Comparison of ENCODE assay signal across 15 mouse cellular contexts in the genomic region with DNA sequence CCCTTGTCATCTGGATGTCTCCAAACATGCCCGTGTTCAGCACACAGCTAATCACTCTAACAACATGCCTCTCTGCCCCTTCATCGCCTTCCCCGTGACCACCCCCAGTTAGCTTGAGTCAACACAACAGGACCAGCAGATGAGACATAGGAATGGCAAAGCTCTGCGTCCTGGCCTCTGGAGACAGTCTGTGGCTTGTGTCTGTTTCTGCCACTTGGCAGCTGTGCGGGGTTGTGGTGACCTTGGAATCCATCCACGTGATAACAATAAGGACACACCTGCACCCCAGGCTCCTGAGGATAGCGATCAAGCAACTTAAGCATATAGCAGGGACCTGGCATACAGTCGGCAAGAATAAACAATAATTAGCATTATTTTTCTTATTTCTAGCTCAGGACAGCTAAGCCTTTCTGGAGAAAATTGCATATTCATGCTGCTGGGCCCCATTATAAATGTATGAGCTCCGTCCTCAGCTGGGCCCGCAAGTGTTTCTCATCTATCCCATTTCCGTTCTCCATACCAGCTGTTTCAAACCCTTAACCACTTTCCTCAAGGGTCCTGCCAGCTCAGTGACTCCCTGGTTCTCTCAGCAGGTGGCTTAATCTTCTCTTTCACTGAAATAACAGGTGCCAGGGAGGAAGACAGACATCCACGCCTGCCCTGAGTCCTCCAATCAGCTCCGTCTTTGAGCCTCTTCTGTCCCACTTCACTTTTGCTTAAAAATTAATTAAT. TPM values are rescaled to one million over a fixed set of nuclear protein-coding genes. Genes with fewer than 3 reads are reported as not detected.
DNase-seq lines count a peak whose midpoint lies in the region; ATAC-seq and TF ChIP-seq lines count a peak whose summit lies in the region.
"Had no signal": no experiment of that assay in that cellular context is flagged by ENCODE, and none has a peak within 500 bp of the region (broad histone marks: within the 10 kb centered on the region; RNA-seq: fewer than 3 reads in every experiment).

No protein-coding gene starts in this region.

- no peaks in the 10 kb centered on the region for H3K36me3 ChIP-seq in forebrain, postnatal 0 days (ENCODE audit: insufficient read depth)
- H3K36me3 ChIP-seq in midbrain, embryonic 14.5 days (ENCODE audit: control insufficient read depth, insufficient read depth, low read length): no peaks in the 10 kb centered on the region
- no peaks in the 10 kb centered on the region for H3K36me3 ChIP-seq in kidney, adult 2 months (ENCODE audit: control insufficient read depth, insufficient read depth, low read length)
- no peaks in the 10 kb centered on the region for H3K36me3 ChIP-seq in intestine, embryonic 16.5 days (ENCODE audit: control insufficient read depth, insufficient read depth, low read length)
- H3K36me3 ChIP-seq: G1E; lung, embryonic 15.5 days; stomach, embryonic 15.5 days had no signal

- no peaks in the 10 kb centered on the region for H3K9me3 ChIP-seq in forebrain, postnatal 0 days (ENCODE audit: low read length)
- H3K9me3 ChIP-seq in midbrain, embryonic 14.5 days (ENCODE audit: control insufficient read depth, low read length): no peaks in the 10 kb centered on the region
- H3K9me3 ChIP-seq in intestine, embryonic 16.5 days (ENCODE audit: control insufficient read depth, low read length): no peaks in the 10 kb centered on the region
- H3K9me3 ChIP-seq: lung, embryonic 15.5 days; stomach, embryonic 15.5 days had no signal

- WGBS in forebrain, postnatal 0 days: 52% methylated on average over 13 of the region's 13 CpGs
- WGBS in midbrain, embryonic 14.5 days: 32% methylated on average over 13 of the region's 13 CpGs
- 87% methylated on average over 13 of the region's 13 CpGs for WGBS in kidney, adult 2 months
- WGBS in intestine, embryonic 16.5 days: 80% methylated on average over 13 of the region's 13 CpGs

- H3K4me3 ChIP-seq in forebrain, postnatal 0 days (ENCODE audit: low read depth, low read length): no peak overlapping the region
- H3K4me3 ChIP-seq in midbrain, embryonic 14.5 days (replicated peaks; ENCODE audit: low read depth, low read length): no peak overlapping the region
- no peak overlapping the region for H3K4me3 ChIP-seq in kidney, adult 2 months (ENCODE audit: insufficient read depth, low read depth, low read length)
- H3K4me3 ChIP-seq in intestine, embryonic 16.5 days (ENCODE audit: low read length): no peak overlapping the region
- H3K4me3 ChIP-seq: lung, embryonic 15.5 days; stomach, embryonic 15.5 days had no signal

- no peak for TF ChIP-seq POLR2A in kidney, adult 2 months (IDR thresholded peaks at IDR 0.05; ENCODE audit: low read depth, low read length)

- no peaks in the 10 kb centered on the region for H3K4me1 ChIP-seq in forebrain, postnatal 0 days (ENCODE audit: insufficient read depth)
- 0 out of 2 replicates have a peak, but pooled peaks cover 3% of the 10 kb centered on the region for H3K4me1 ChIP-seq in midbrain, embryonic 14.5 days (ENCODE audit: control insufficient read depth, insufficient read depth, low read length)
- H3K4me1 ChIP-seq in kidney, adult 2 months (ENCODE audit: control insufficient read depth, insufficient read depth, low read length): no peaks in the 10 kb centered on the region
- H3K4me1 ChIP-seq in intestine, embryonic 16.5 days (ENCODE audit: control insufficient read depth, insufficient read depth, low read length): no peaks in the 10 kb centered on the region
- H3K4me1 ChIP-seq: lung, embryonic 15.5 days; stomach, embryonic 15.5 days had no signal

- no peak overlapping the region for H3K4me2 ChIP-seq in forebrain, postnatal 0 days (ENCODE audit: low read depth)
- H3K4me2 ChIP-seq in midbrain, embryonic 14.5 days (ENCODE audit: low read length): no peak overlapping the region
- H3K4me2 ChIP-seq in intestine, embryonic 16.5 days (ENCODE audit: low read depth, low read length): no peak overlapping the region
- H3K4me2 ChIP-seq: lung, embryonic 15.5 days; stomach, embryonic 15.5 days had no signal

- no peak overlapping the region for H3K9ac ChIP-seq in forebrain, postnatal 0 days
- H3K9ac ChIP-seq in midbrain, embryonic 14.5 days (replicated peaks; ENCODE audit: low read length): no peak overlapping the region
- H3K9ac ChIP-seq in intestine, embryonic 16.5 days (ENCODE audit: low read depth, low read length): no peak overlapping the region
- H3K9ac ChIP-seq: lung, embryonic 15.5 days; stomach, embryonic 15.5 days had no signal

- no peak for TF ChIP-seq CTCF in forebrain, postnatal 0 days (IDR thresholded peaks at IDR 0.05; ENCODE audit: low read depth)
- TF ChIP-seq CTCF in kidney, adult 2 months (conservative IDR thresholded peaks at IDR 0.05; ENCODE audit: insufficient read depth, insufficient read length, low read depth, low read length): no peak

- ATAC-seq in forebrain, postnatal 0 days: no peak
- ATAC-seq in midbrain, embryonic 14.5 days (ENCODE audit: low FRiP score, low TSS enrichment): peak; percentile 83
- no peak for ATAC-seq in intestine, embryonic 16.5 days
- no peak for ATAC-seq in frontal cortex, adult (ENCODE audit: low TSS enrichment)
- ATAC-seq: inflammation-experienced regulatory T-cells, adult 6 months had no signal

- no peaks in the 10 kb centered on the region for H3K27me3 ChIP-seq in forebrain, postnatal 0 days (ENCODE audit: insufficient read depth, low read length)
- no peaks in the 10 kb centered on the region for H3K27me3 ChIP-seq in midbrain, embryonic 14.5 days (ENCODE audit: control insufficient read depth, insufficient read depth, low read length)
- H3K27me3 ChIP-seq in kidney, adult 2 months (replicated peaks; ENCODE audit: control insufficient read depth, insufficient read depth, low read length): no peaks in the 10 kb centered on the region
- H3K27me3 ChIP-seq in intestine, embryonic 16.5 days (replicated peaks; ENCODE audit: control insufficient read depth, insufficient read depth, low read length): no peaks in the 10 kb centered on the region
- H3K27me3 ChIP-seq: lung, embryonic 15.5 days; stomach, embryonic 15.5 days had no signal

- H3K27ac ChIP-seq in forebrain, postnatal 0 days (ENCODE audit: low read depth, low read length): no peak overlapping the region
- peak overlapping the region; percentile 50 for H3K27ac ChIP-seq in midbrain, embryonic 14.5 days (replicated peaks; ENCODE audit: low read depth, low read length)
- no peak overlapping the region for H3K27ac ChIP-seq in kidney, adult 2 months (ENCODE audit: insufficient read depth, low read depth, low read length)
- H3K27ac ChIP-seq in intestine, embryonic 16.5 days (ENCODE audit: low read length): no peak overlapping the region
- H3K27ac ChIP-seq: lung, embryonic 15.5 days; stomach, embryonic 15.5 days had no signal

- peak; percentile 18 for DNase-seq in retina, embryonic 14.5 days (ENCODE audit: low spot score)
- DNase-seq in retina, postnatal 1 day: no peak
- peak; percentile 4 for DNase-seq in forebrain, postnatal 0 days
- DNase-seq in midbrain, embryonic 14.5 days: peak; percentile 67
- peak; percentile 61 for DNase-seq in thymus, postnatal 4 days
- DNase-seq in kidney, adult 2 months: no peak
- DNase-seq: kidney, postnatal 4 days; right cerebral cortex, postnatal 25 days had no signal

RNA-seq across cellular contexts. Expression of a gene that starts 55.9 kb away (rescaled TPM):
- total RNA-seq in forebrain, postnatal 0 days (2014; rRNA removed): 6.6 and 12.1 TPM in 2 replicates
- 9.3 and 15.3 TPM in 2 replicates for polyA plus RNA-seq in forebrain, postnatal 0 days (2015; fragmentation: Nextera tagmentation; extraction: Ambion mirVana)
- 75.4 and 93.8 TPM in 2 replicates for polyA plus RNA-seq in midbrain, embryonic 14.5 days (2014; fragmentation: Nextera tagmentation; extraction: Ambion mirVana)
- polyA plus RNA-seq in kidney, adult 2 months (2012; rRNA removed): 2.3 and 8.4 TPM in 2 replicates
- polyA plus RNA-seq in intestine, embryonic 16.5 days (2015; fragmentation: Nextera tagmentation; extraction: Ambion mirVana): 0.28 and 0.31 TPM in 2 replicates
- total RNA-seq: common myeloid progenitor, adult 5-6 weeks had no signal
- polyA plus RNA-seq: G1E had no signal

Comparison
In these comparisons a context has a peak if more than half of its experiments do, and no peak if none do; other contexts are left out.
1. DNase-seq: peak in retina, embryonic 14.5 days (single experiment), forebrain, postnatal 0 days (single experiment), midbrain, embryonic 14.5 days (single experiment) and thymus, postnatal 4 days (single experiment); none in retina, postnatal 1 day (single experiment) and kidney, adult 2 months (single experiment).